Mouse (Mus musculus): ENCODE results near the gene Endod1. TPM values are rescaled to one million over a fixed set of nuclear protein-coding genes. Genes with fewer than 3 reads are reported as not detected.

Endod1 gene
- 28.4 and 75.8 TPM in 2 replicates for polyA plus RNA-seq (2012; rRNA removed; ENCODE audit: low replicate concordance)

GRCm38 (mm10) chr9:14381353-14382055 lies at the start of gene Endod1:
Gene Endod1, minus strand, starts transcription at chr9:14381507.

Other genes starting within 250 kb of the Endod1 start
- gene Sesn3, start 106.4 kb downstream of the Endod1 start, polyA plus RNA-seq (2012; rRNA removed; ENCODE audit: low replicate concordance) = 13.7 and 27.5 TPM in 2 replicates
- 0.19 and 0.34 TPM in 2 replicates for gene Kdm4d, start 119.0 kb upstream of the Endod1 start, polyA plus RNA-seq (2012; rRNA removed; ENCODE audit: low replicate concordance)
- gene Cwc15, start 119.1 kb upstream of the Endod1 start, polyA plus RNA-seq (2012; rRNA removed; ENCODE audit: low replicate concordance) = 4.8 and 11.4 TPM in 2 replicates